Mouse (Mus musculus) ovary, adult 10 weeks (tissue): ENCODE measurements around the gene Matk. TPM values are rescaled to one million over a fixed set of nuclear protein-coding genes. Genes with fewer than 3 reads are reported as not detected.

Source experiments
- polyA plus RNA-seq: library from polyadenylated mRNA; stranded (reverse); fragments of 350-450 nt; fragmentation: Illumina TruSeq; extraction: RNeasy Lipid Tissue Mini Kit (QIAGEN cat#74804); gene quantifications from one replicate; pipeline ENCODE4 v1.2.3, GENCODE M21; 2014

Gene Matk
- polyA plus RNA-seq, result not detected

DNA sequence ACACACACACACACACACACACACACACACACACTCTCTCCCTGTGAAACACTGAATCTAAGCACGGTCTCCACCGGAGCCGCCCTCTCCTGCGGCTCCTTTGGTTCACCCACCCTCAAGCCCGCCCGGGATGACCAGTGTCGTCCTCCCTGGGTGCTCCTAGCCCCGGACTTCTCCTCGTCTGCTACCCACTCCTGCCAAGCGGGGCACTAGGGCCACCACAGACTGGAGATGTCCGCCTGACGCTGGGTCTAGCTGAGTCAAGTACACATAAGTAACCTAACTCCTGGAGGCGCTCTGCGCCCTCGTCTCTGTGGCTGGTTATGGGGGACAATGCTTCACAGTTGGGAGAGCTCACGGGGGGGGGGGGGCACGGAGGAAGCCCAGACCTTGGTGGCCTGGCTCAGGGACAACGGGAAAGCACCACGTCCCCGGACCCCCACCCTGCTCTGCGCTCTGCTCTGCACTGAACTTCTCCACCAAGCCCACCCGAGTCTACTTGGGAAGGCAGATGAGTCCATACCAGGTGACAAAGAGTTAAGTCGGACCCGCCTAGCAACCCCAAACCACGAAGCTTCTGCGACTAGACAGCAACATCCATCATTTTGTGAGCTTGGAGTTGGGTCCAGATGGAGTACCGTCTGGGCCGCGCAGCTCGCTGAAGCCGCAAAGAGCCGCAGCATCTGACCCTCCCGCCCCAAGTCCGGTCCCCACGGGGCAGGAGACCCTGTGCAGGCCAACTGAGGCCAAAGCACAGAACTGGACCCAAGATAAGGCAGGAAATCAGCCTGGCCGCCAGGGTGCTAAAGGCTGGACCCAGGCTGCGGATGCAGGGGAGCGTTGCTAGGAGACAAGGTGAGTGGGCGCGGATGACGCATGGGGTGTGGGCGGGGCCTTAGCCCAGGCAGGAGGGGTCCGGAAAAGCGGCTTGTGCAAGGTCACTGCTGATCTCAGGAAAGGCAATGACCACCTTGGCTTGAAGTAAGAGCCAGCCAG, at the start of gene Matk:
TSS of gene Matk (plus strand) at position 512 of the 996 bp plus-strand sequence.

DNA sequence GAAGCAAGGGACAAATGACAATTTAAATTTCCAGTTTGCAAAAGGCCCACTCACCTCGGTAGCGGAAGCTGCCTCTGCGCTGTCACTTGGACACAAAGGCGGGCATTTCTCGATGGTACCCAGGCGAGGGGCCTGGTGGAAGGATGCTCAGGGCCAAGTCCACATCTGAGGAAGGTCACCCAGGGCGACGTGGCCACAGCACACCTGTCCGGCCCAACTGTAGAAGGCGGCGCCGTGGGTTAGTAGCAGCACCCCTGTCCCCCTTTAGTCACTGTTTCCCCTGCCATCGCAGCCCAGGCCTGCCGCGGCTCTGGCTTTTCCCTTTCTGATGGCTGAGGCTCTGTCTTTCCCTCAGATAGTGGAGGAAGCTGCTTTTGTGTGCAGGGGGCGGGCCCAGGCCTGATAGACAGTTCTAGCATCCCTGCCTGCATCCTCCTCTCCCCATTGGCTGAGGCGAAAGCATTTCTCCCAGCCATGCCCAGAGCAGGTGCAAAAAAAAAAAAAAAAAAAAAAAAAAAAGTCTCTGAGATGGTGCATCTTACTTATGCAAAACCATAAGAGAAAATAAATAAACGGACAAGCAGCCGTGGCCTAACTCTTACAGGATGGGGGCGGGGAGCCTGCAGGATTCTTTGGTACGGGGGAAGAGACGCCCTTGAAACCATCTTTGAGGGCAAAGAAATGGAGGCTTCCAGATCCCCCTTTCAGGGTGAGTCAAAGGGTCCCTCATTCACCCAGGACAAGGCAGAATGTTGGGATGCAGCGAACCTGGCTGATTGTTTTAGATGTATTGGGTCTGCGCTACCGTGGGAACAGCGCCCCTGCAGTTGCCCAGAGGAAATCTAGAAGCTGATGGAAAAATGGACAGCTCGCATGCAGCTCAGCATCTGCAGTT, 22.1 kb upstream of the Matk start, which contains the start of gene Atcay:
TSS of gene Atcay (minus strand) at position 396 of the 895 bp plus-strand sequence.

DNA sequence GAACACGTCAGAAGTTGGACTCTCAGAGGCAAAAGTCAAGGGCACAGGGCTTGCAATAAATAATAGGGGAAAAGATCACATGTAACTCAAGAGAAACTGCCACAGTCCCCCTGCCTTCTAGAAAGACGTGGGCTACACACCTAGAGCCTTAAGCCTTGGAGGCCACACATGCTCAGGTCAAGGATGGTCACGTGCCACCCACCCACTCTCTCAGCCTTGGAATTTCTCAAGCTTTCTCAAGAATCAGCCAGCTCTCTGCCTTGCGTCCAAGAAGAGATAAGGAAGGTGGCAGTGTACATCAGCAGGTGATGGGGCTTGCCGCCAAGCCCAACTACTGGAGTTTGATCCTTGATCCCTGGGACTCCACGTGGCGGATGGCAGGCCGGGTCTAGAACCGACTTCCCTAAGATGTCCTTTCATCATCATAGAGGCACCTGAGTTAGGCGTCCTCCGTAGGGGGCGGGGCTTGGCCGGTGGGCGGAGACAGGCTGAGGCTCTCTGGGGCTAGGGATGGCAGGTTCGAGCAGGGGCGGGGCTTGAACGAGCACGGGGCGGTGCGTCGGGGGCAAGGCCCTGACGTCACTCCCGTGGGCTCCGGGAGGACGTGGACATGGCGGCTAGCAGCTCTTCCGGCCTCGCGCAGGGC, 20.0 kb upstream of the Matk start, which contains the start of gene Zfr2:
TSS of gene Zfr2 (plus strand) at position 576 of the 646 bp plus-strand sequence.

DNA sequence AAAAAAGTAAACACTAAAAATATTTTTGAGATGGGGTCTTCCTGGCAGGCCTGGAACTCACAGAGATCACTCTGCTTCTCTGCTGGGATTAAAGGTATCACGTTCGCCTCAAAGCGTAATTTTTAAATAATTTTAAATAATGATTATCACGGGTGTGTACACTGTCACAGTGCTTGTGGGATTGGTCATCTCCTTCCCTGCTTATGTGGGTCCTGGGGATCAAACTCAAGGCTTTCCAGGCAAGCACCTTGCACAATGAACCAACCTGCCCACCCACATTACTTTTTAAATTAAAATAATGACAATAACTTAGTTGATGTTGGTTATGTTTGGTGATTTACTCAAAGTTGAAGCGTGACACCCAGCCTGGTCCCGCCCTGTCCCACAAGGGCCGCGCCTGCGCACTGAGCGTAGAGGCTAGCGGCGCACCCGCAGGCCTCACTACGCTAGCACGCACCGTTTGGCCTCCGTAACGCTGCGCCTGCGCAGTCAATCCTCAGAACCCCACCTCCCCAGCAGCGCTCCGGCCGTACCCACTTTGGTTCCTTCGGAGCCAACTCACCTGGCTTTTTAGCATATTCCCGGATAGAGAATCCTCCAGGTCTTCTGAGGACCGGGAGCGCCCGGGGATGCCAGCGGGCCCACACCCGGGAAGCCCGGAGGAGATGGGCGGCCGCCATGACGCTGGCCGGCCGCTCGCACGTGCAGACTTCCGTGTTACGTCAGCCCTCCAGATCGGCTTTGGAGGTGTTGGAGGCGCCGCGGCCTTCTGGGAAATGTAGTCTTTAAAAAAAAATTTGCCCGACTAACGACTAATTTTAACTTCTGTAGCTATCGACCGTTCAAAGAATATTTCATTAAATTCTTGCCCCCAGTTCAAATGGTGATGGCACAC, 13.7 kb downstream of the Matk start, which contains the start of the genes Mrpl54 and Apba3:
TSS of gene Mrpl54 (minus strand) at position 724 of the 895 bp plus-strand sequence.
TSS of gene Apba3 (plus strand) at position 750 of the 895 bp plus-strand sequence.

DNA sequence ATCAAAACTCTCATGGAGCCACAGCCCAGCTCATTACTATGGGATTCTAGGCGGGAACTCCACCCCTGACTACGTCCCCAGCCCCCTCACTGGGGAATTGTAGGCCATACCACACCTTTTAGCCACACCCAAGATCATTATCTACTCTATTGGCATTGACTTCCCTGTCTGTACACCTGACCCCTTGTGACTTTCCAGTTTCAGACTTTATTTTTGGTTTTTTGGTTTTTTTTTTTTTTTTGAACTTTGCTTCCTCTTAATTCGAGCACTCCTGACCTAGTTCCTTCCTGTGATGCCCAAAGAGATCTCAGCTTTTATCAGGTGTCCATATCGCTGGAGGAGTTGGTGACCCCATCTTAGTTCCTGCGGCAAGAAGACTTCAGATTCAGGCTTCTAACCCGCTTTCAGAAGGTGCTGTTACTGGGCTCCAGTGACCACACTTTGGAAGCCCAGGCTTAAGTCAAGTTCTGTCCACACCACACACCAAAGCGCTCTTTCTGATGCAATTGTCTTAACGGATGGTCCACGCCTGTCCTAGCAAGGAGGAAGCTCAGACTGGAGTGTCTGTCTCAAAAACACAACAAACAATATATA, 38.9 kb downstream of the Matk start, which contains the start of gene Tjp3:
TSS of gene Tjp3 (minus strand) at position 71 of the 594 bp plus-strand sequence.

DNA sequence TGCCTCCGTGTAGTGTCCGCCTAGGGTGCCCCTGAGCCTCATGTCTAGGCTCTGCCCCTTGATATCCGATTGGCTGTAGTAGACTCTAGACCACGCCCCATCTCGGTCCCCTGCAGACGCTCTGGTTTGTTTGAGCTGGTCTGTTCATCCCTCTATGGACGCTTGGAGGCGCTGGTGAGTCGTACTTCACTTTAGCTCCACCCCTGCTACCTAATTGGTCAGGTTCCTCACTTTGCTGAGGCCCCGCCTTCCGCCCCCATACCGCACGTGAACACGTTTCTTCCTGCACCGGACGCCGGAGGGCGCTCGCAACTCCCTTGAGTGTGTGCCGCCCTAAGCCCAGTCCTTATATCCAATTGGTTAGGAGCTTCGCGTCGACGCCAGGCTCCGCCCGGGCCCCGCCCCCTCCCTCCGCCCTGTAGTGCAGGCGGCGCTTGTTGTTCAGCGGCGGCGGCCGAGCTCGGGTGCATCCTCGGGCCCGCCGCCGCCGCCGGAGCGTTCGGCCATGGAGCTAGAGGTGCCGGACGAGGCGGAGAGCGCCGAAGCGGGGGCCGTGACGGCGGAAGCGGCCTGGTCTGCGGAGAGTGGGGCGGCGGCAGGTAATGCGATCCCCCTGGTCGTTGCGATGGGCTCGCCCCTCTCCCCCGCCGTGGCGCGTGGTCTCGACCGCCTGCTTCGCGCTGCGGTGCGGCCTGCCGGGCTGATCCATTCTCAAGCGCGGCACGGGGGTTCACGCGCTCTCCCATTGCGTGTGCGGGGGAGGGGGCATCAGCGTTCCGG, 40.0 kb downstream of the Matk start, which contains the start of gene Pip5k1c:
TSS of gene Pip5k1c (plus strand) at position 410 of the 780 bp plus-strand sequence.

Other genes starting within 250 kb of the Matk start
- 6.8 TPM for gene Gng7, start 238.0 kb upstream of the Matk start, polyA plus RNA-seq
- not detected for gene Diras1, start 227.3 kb upstream of the Matk start, polyA plus RNA-seq
- 0.29 TPM for gene Slc39a3, start 215.5 kb upstream of the Matk start, polyA plus RNA-seq
- gene Sgta, start 192.8 kb upstream of the Matk start, polyA plus RNA-seq, result 0.66 TPM
- not detected for gene Thop1, start 182.9 kb upstream of the Matk start, polyA plus RNA-seq
- 0.77 TPM for gene Creb3l3, start 154.1 kb upstream of the Matk start, polyA plus RNA-seq
- gene Map2k2, start 147.0 kb upstream of the Matk start, polyA plus RNA-seq, result 1.1 TPM
- 17.8 TPM for gene Zbtb7a, start 117.7 kb upstream of the Matk start, polyA plus RNA-seq
- gene Pias4, start 85.0 kb upstream of the Matk start, polyA plus RNA-seq, result 0.46 TPM
- 6.8 TPM for gene Eef2, start 76.3 kb upstream of the Matk start, polyA plus RNA-seq
- gene Dapk3, start 69.9 kb upstream of the Matk start, polyA plus RNA-seq, result not detected
- gene 4930442H23Rik, start 69.1 kb upstream of the Matk start, polyA plus RNA-seq, result not detected
- gene Nmrk2, start 50.9 kb upstream of the Matk start, polyA plus RNA-seq, result not detected
- not detected for gene Atcay, start 22.1 kb upstream of the Matk start, polyA plus RNA-seq
- gene Zfr2, start 19.8 kb upstream of the Matk start, polyA plus RNA-seq, result 0.66 TPM
- not detected for gene Mrpl54, start 14.0 kb downstream of the Matk start, polyA plus RNA-seq
- not detected for gene Apba3, start 14.0 kb downstream of the Matk start, polyA plus RNA-seq
- not detected for gene Tjp3, start 38.6 kb downstream of the Matk start, polyA plus RNA-seq
- gene Pip5k1c, start 40.0 kb downstream of the Matk start, polyA plus RNA-seq, result 2.6 TPM
- 0.17 TPM for gene Cactin, start 68.2 kb downstream of the Matk start, polyA plus RNA-seq
- not detected for gene Tbxa2r, start 75.8 kb downstream of the Matk start, polyA plus RNA-seq
- gene Gipc3, start 90.3 kb downstream of the Matk start, polyA plus RNA-seq, result not detected
- gene Hmg20b, start 97.5 kb downstream of the Matk start, polyA plus RNA-seq, result 4.2 TPM
- not detected for gene Mfsd12, start 104.6 kb downstream of the Matk start, polyA plus RNA-seq
- gene 4930404N11Rik, start 112.9 kb downstream of the Matk start, polyA plus RNA-seq, result not detected
- gene Fzr1, start 125.6 kb downstream of the Matk start, polyA plus RNA-seq, result 0.26 TPM
- gene Dohh, start 131.5 kb downstream of the Matk start, polyA plus RNA-seq, result not detected
- gene Gm48551, start 131.5 kb downstream of the Matk start, polyA plus RNA-seq, result not detected
- 0.88 TPM for gene Gm48552, start 136.1 kb downstream of the Matk start, polyA plus RNA-seq
- gene Smim24, start 140.1 kb downstream of the Matk start, polyA plus RNA-seq, result not detected
- gene Nfic, start 202.7 kb downstream of the Matk start, polyA plus RNA-seq, result 14.2 TPM
- not detected for gene Celf5, start 229.8 kb downstream of the Matk start, polyA plus RNA-seq
- gene Ncln, start 243.5 kb downstream of the Matk start, polyA plus RNA-seq, result not detected
- not detected for gene S1pr4, start 247.2 kb downstream of the Matk start, polyA plus RNA-seq